Mouse (Mus musculus): ENCODE measurements around the gene Rfx7. TPM values are rescaled to one million over a fixed set of nuclear protein-coding genes. Genes with fewer than 3 reads are reported as not detected.

Rfx7 gene
- polyA plus RNA-seq, 2 experiments = 14.1 to 14.2 TPM

DNA sequence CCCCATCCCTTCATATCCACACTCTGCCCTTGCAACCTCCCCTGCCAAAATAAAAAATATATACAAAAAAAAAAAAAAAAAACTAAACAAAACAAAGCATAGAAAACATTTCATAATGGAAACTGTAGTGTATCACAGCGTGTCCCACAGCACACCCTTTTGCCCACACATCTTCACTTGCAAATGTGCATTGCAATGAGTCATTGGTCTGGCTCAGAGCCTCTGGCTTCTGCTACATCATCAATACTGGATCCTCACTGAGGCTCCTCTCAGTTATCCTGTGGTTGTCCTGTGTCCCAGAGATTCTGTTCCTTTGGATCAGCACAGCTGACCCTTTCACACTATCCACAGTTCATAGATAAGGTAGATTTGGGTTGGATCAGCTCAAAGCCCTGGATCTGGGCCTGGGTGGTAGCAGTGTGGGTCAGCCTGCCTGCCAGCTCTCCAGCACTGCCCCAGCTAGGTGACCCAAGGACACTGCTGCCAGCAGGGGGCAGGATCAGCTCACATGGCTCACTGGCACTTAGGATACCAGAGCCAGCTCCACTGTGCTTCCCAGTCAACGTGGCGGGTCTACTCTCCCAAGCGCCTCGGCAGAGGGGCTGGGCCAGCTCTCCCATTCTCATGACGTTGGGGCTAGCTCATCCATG, 122.7 kb downstream of the Rfx7 start:
- Histone ChIP-seq H3K9ac (ENCODE audit: low read depth, low read length, severe bottlenecking) (no peak overlapping the region), H3K4me1 (ENCODE audit: control insufficient read depth, insufficient read depth, low read length) (peaks cover 26% of the 10 kb centered on the region), H3K27me3 (ENCODE audit: control insufficient read depth, insufficient read depth, low read length) (no peaks in the 10 kb centered on the region), H3K4me2 (replicated peaks; ENCODE audit: low read depth, low read length, severe bottlenecking) (no peak overlapping the region), H3K36me3 (ENCODE audit: control insufficient read depth, insufficient read depth, low read length) (no peaks in the 10 kb centered on the region), H3K9me3 (ENCODE audit: control insufficient read depth, low read length) (no peaks in the 10 kb centered on the region), H3K27ac (replicated peaks; ENCODE audit: low read depth, low read length) (no peak overlapping the region), H3K4me3 (replicated peaks; ENCODE audit: low read length) (no peak overlapping the region)
- WGBS = 75% methylated on average over 6 of the region's 6 CpGs
- ATAC-seq (ENCODE audit: low FRiP score, low read depth) (no peak), DNase-seq (ENCODE audit: low spot score) (no peak)
- TF ChIP-seq POLR2A (IDR thresholded peaks at IDR 0.05; ENCODE audit: borderline replicate concordance, extremely low read depth, insufficient read depth, insufficient read length) = no peak

DNA sequence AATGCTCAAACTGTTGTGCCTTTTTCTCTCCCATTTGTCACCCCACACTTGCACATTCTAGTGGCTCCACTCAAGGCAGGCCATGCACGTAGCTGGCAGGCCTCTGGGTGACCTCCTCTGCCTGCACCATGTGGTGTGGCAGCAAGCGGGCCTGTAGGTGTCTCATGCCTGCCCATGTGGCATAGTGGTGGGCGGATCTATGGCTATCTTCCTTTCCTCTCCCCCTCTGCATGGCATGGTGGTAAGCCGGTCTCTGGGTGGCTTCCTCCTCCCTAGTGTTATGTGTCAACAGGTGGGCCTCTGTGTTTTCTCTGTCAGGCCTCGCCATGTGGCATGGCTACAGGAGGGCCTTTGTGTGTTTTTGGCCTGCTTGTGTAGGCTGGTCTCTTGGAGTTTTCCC, 123.6 kb downstream of the Rfx7 start:
- Histone ChIP-seq H3K4me2 (replicated peaks; ENCODE audit: low read depth, low read length, severe bottlenecking) (no peak overlapping the region), H3K36me3 (ENCODE audit: control insufficient read depth, insufficient read depth, low read length) (no peaks in the 10 kb centered on the region), H3K4me3 (replicated peaks; ENCODE audit: low read length) (no peak overlapping the region), H3K27ac (replicated peaks; ENCODE audit: low read depth, low read length) (0 out of 2 replicates have a peak overlapping the region, but pooled peaks have one; percentile 14), H3K9ac (ENCODE audit: low read depth, low read length, severe bottlenecking) (no peak overlapping the region), H3K9me3 (ENCODE audit: control insufficient read depth, low read length) (no peaks in the 10 kb centered on the region), H3K4me1 (ENCODE audit: control insufficient read depth, insufficient read depth, low read length) (peaks cover 26% of the 10 kb centered on the region), H3K27me3 (ENCODE audit: control insufficient read depth, insufficient read depth, low read length) (no peaks in the 10 kb centered on the region)
- DNase-seq (ENCODE audit: low spot score) (no peak), ATAC-seq (ENCODE audit: low FRiP score, low read depth) (peak; percentile 7; the same call in 1 of the 2 replicates)
- WGBS = 67% methylated on average over 5 of the region's 5 CpGs
- no peak for TF ChIP-seq POLR2A (IDR thresholded peaks at IDR 0.05; ENCODE audit: borderline replicate concordance, extremely low read depth, insufficient read depth, insufficient read length)

DNA sequence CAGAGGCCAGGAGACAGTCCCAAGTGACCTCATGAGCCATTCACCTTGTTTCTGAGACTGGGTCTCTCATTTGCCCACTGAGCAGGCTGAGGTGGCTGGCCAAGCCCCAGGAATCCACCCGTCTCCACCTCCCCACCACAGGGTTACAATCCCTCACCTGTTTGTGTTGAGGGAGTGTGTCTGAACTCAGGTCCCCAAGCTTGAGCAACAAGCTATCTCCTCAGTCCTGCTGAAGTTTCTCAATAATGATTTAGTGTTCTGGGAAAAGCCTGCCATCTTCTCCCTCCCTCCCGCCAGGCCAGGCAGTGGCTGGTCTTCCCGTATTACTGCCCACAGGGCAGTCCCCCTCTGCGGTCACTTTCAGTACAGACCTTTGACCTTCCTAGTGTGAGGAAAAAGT, 124.5 kb downstream of the Rfx7 start:
- DNase-seq (ENCODE audit: low spot score) = no peak
- Histone ChIP-seq H3K9ac (ENCODE audit: low read depth, low read length, severe bottlenecking) (no peak overlapping the region), H3K36me3 (ENCODE audit: control insufficient read depth, insufficient read depth, low read length) (no peaks in the 10 kb centered on the region), H3K4me3 (replicated peaks; ENCODE audit: low read length) (no peak overlapping the region), H3K4me2 (replicated peaks; ENCODE audit: low read depth, low read length, severe bottlenecking) (no peak overlapping the region), H3K27ac (replicated peaks; ENCODE audit: low read depth, low read length) (no peak overlapping the region; the same call in 1 of the 2 replicates), H3K4me1 (ENCODE audit: control insufficient read depth, insufficient read depth, low read length) (peaks cover 31% of the 10 kb centered on the region), H3K9me3 (ENCODE audit: control insufficient read depth, low read length) (no peaks in the 10 kb centered on the region), H3K27me3 (ENCODE audit: control insufficient read depth, insufficient read depth, low read length) (no peaks in the 10 kb centered on the region)
- TF ChIP-seq POLR2A (IDR thresholded peaks at IDR 0.05; ENCODE audit: borderline replicate concordance, extremely low read depth, insufficient read depth, insufficient read length) = no peak
- no peak for ATAC-seq (ENCODE audit: low FRiP score, low read depth)
- 51% methylated on average over 4 of the region's 4 CpGs for WGBS

DNA sequence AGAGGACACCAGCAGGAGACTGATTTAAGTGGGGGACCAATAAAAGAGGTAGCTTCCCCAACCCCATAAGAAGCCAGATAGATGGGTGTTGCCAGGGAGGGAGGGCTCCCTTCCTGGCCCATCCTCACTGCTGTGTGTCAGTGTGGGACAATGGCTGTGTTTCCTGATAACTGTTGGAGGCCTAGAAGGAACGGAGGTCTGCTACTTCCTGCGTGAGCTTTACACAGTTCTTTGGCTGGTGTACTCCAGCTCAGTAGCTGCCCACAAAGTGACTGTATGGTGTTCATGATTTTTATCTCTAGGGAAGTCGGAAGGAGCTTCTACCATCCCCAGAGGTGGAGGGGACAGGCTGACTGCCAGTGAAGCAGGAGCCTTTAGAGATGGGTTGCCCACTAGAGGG, 124.9 kb downstream of the Rfx7 start:
- Histone ChIP-seq H3K27me3 (ENCODE audit: control insufficient read depth, insufficient read depth, low read length) (no peaks in the 10 kb centered on the region), H3K27ac (replicated peaks; ENCODE audit: low read depth, low read length) (no peak overlapping the region; the same call in 1 of the 2 replicates), H3K36me3 (ENCODE audit: control insufficient read depth, insufficient read depth, low read length) (no peaks in the 10 kb centered on the region), H3K4me2 (replicated peaks; ENCODE audit: low read depth, low read length, severe bottlenecking) (no peak overlapping the region), H3K9ac (ENCODE audit: low read depth, low read length, severe bottlenecking) (no peak overlapping the region), H3K9me3 (ENCODE audit: control insufficient read depth, low read length) (no peaks in the 10 kb centered on the region), H3K4me1 (ENCODE audit: control insufficient read depth, insufficient read depth, low read length) (peaks cover 31% of the 10 kb centered on the region), H3K4me3 (replicated peaks; ENCODE audit: low read length) (no peak overlapping the region)
- TF ChIP-seq POLR2A (IDR thresholded peaks at IDR 0.05; ENCODE audit: borderline replicate concordance, extremely low read depth, insufficient read depth, insufficient read length) = no peak
- DNase-seq (ENCODE audit: low spot score) = no peak
- no peak for ATAC-seq (ENCODE audit: low FRiP score, low read depth)
- WGBS = 60% methylated on average over 3 of the region's 3 CpGs

DNA sequence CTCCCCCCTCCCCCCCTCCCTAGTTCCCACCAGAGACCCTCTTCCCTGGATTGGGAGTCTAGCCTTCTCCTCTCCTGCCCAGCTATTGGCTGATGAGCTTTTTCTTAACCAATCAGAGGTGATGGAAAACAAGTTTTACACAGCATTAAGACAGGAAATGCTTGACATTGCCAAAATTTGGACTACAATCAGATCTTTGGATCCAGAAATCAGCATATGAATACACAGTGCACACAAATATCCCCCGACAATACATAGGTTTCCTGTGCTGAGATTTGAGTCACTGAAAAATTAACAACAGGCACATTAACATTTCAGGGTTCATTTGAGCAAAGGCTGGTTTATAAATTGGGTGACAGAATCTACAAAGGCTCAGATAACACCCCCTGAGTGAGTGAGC, 125.7 kb downstream of the Rfx7 start:
- H3K4me2 ChIP-seq (replicated peaks; ENCODE audit: low read depth, low read length, severe bottlenecking) = no peak overlapping the region
- 79% methylated on average over 1 of the region's 1 CpGs for whole genome bisulfite sequencing
- no peak for TF ChIP-seq POLR2A (IDR thresholded peaks at IDR 0.05; ENCODE audit: borderline replicate concordance, extremely low read depth, insufficient read depth, insufficient read length)
- no peak for DNase-seq (ENCODE audit: low spot score)
- no peaks in the 10 kb centered on the region for H3K36me3 ChIP-seq (ENCODE audit: control insufficient read depth, insufficient read depth, low read length)
- H3K9ac ChIP-seq (ENCODE audit: low read depth, low read length, severe bottlenecking) = no peak overlapping the region
- H3K27ac ChIP-seq (replicated peaks; ENCODE audit: low read depth, low read length) = no peak overlapping the region
- no peaks in the 10 kb centered on the region for H3K9me3 ChIP-seq (ENCODE audit: control insufficient read depth, low read length)
- H3K4me3 ChIP-seq (replicated peaks; ENCODE audit: low read length) = no peak overlapping the region
- no peak for ATAC-seq (ENCODE audit: low FRiP score, low read depth)
- no peaks in the 10 kb centered on the region for H3K27me3 ChIP-seq (ENCODE audit: control insufficient read depth, insufficient read depth, low read length)
- peaks cover 23% of the 10 kb centered on the region for H3K4me1 ChIP-seq (ENCODE audit: control insufficient read depth, insufficient read depth, low read length)
